Comparison of ENCODE assay signal across 23 mouse cellular contexts in the genomic region with DNA sequence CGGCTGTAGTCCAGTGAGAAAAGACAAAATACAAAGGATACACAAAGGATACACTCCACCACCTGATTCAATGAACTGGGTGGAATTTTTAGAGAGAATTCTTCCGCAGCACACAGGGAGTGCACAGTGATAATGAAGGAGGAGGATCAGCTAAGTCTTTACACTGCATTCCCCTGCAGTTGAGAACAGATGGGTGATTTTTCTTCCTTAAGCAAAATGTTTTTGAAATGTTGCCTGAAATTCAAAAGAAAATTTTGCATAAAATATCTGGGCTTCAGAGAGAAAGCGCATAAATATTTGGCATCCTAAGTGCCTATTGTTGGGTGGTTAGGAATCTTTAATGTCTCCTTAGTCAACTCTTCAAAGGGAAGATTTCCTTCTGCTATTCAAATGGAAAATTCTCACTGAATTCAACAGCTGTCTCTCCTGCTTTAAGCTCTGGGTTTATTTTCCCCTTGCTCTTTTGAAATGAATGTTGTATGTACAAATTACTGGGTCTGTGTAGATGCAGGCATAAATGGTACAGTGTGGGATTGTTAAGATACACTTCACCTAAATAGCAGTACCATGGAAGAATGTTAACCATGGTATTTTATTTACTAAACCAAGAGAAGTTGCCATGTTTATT.
A peak's percentile ranks its signal among the peaks of the same experiment; 100 is the strongest.
DNase-seq lines count a peak whose midpoint lies in the region; ATAC-seq and TF ChIP-seq lines count a peak whose summit lies in the region.
"Had no signal": no experiment of that assay in that cellular context is flagged by ENCODE, and none has a peak within 500 bp of the region (broad histone marks: within the 10 kb centered on the region; RNA-seq: fewer than 3 reads in every experiment).

No protein-coding gene starts in this region.

- H3K27ac ChIP-seq in forebrain, embryonic 13.5 days = no peak overlapping the region
- no peak overlapping the region for H3K27ac ChIP-seq in forebrain, embryonic 11.5 days (ENCODE audit: low read depth, low read length)
- H3K27ac ChIP-seq: embryonic facial prominence, embryonic 10.5 days; gastrocnemius, adult 2 months; limb, embryonic 10.5 days; neural tube, embryonic 13.5 days had no signal

- no peaks in the 10 kb centered on the region for H3K9me3 ChIP-seq in forebrain, embryonic 13.5 days (replicated peaks)
- H3K9me3 ChIP-seq in forebrain, embryonic 11.5 days (ENCODE audit: control insufficient read depth, low read length) = no peaks in the 10 kb centered on the region
- H3K9me3 ChIP-seq: embryonic facial prominence, embryonic 10.5 days; G1E; limb, embryonic 10.5 days; neural tube, embryonic 13.5 days had no signal

- TF ChIP-seq POLR2A in brain, embryonic 14.5 days (IDR thresholded peaks at IDR 0.05; ENCODE audit: borderline replicate concordance, extremely low read depth, insufficient read depth, insufficient read length, poor library complexity, severe bottlenecking) = no peak

- no peaks in the 10 kb centered on the region for H3K4me1 ChIP-seq in forebrain, embryonic 13.5 days
- H3K4me1 ChIP-seq in forebrain, embryonic 11.5 days (replicated peaks; ENCODE audit: control insufficient read depth, insufficient read depth, low read length) = no peaks in the 10 kb centered on the region
- H3K4me1 ChIP-seq: embryonic facial prominence, embryonic 10.5 days; limb, embryonic 10.5 days; neural tube, embryonic 13.5 days had no signal

- DNase-seq in forebrain, embryonic 11.5 days (ENCODE audit: low spot score) = no peak
- peak; percentile 3 for DNase-seq in layer of hippocampus, adult 9-10 months (ENCODE audit: low spot score)
- no peak for DNase-seq in layer of hippocampus, postnatal 36 days
- DNase-seq in brain, embryonic 14.5 days (ENCODE audit: low read depth) = peak; percentile 31
- peak; percentile 17 to 77 for DNase-seq in left cerebral cortex, postnatal 25 days (ENCODE audit: low spot score in 2 of 2)
- DNase-seq in kidney, adult 8-10 months = no peak
- no peak for DNase-seq in cerebellum, postnatal 25 days
- DNase-seq: cerebellum, adult 11 months; cerebellum, postnatal 14 days; gastrocnemius, adult 2 months; heart, adult 11 months; kidney, adult 9 months; kidney, postnatal 4 days; lung, adult 2 months; lung, postnatal 36 days; thymus, adult 2 months had no signal

- no peak for TF ChIP-seq CTCF in brain, embryonic 14.5 days (IDR thresholded peaks at IDR 0.05; ENCODE audit: borderline replicate concordance, extremely low read depth, insufficient read depth, insufficient read length)

- WGBS in forebrain, embryonic 13.5 days = 68% methylated on average over 3 of the region's 3 CpGs
- WGBS in forebrain, embryonic 11.5 days = 79% methylated on average over 3 of the region's 3 CpGs

- intact Hi-C loops in left cerebral cortex, postnatal 25 days (cut with DNase I) = loop anchor here (2.0 to 5.0 kb wide), 2 partner anchors 150 to 152 kb away; no protein-coding TSS in a partner anchor

- no peak overlapping the region for H3K4me3 ChIP-seq in forebrain, embryonic 13.5 days
- H3K4me3 ChIP-seq in forebrain, embryonic 11.5 days (ENCODE audit: low read depth, low read length) = no peak overlapping the region
- H3K4me3 ChIP-seq: embryonic facial prominence, embryonic 10.5 days; gastrocnemius, adult 2 months; limb, embryonic 10.5 days; neural tube, embryonic 13.5 days had no signal

- no peaks in the 10 kb centered on the region for H3K36me3 ChIP-seq in forebrain, embryonic 13.5 days (ENCODE audit: poor library complexity, severe bottlenecking)
- H3K36me3 ChIP-seq in forebrain, embryonic 11.5 days (ENCODE audit: control insufficient read depth, insufficient read depth, low read length) = no peaks in the 10 kb centered on the region
- H3K36me3 ChIP-seq: embryonic facial prominence, embryonic 10.5 days; G1E; limb, embryonic 10.5 days; neural tube, embryonic 13.5 days had no signal

- no peak overlapping the region for H3K9ac ChIP-seq in forebrain, embryonic 13.5 days
- H3K9ac ChIP-seq in forebrain, embryonic 11.5 days (ENCODE audit: low read length) = no peak overlapping the region
- H3K9ac ChIP-seq: neural tube, embryonic 13.5 days had no signal

- no peak overlapping the region for H3K4me2 ChIP-seq in forebrain, embryonic 13.5 days
- no peak overlapping the region for H3K4me2 ChIP-seq in forebrain, embryonic 11.5 days (ENCODE audit: low read depth, low read length, severe bottlenecking)
- H3K4me2 ChIP-seq: liver, embryonic 11.5 days; neural tube, embryonic 13.5 days had no signal

- H3K27me3 ChIP-seq in forebrain, embryonic 13.5 days = no peaks in the 10 kb centered on the region
- no peaks in the 10 kb centered on the region for H3K27me3 ChIP-seq in forebrain, embryonic 11.5 days (ENCODE audit: control insufficient read depth, insufficient read depth, low read length)
- H3K27me3 ChIP-seq: neural tube, embryonic 13.5 days had no signal

- ATAC-seq in forebrain, embryonic 13.5 days = peak; percentile 67; the same call in 1 of the 2 replicates
- no peak for ATAC-seq in forebrain, embryonic 11.5 days (replicated peaks; ENCODE audit: low FRiP score)
- ATAC-seq: CD4-positive, CD25-positive, alpha-beta regulatory T cell, adult 4 months had no signal

Comparison
In these comparisons a context has a peak if more than half of its experiments do, and no peak if none do; other contexts are left out.
1. DNase-seq: peak in layer of hippocampus, adult 9-10 months (single experiment), brain, embryonic 14.5 days (single experiment) and left cerebral cortex, postnatal 25 days (2 of 2); none in forebrain, embryonic 11.5 days (single experiment), layer of hippocampus, postnatal 36 days (0 of 2), kidney, adult 8-10 months (0 of 2) and cerebellum, postnatal 25 days (0 of 2).